ENCODE assay signal across 8 mouse cellular contexts in genomic region chr19:45560153-45560890, GRCm38 (mm10). TPM values are rescaled to one million over a fixed set of nuclear protein-coding genes. Genes with fewer than 3 reads are reported as not detected.
A peak's percentile ranks its signal among the peaks of the same experiment; 100 is the strongest.
DNase-seq lines count a peak whose midpoint lies in the region; ATAC-seq lines count a peak whose summit lies in the region.

Gene Poll (minus strand): TSS chr19:45560531.
Gene Gm17018 (plus strand): TSS chr19:45560615.

- DNase-seq in R1 (ENCODE audit: low read depth, low spot score) = peak; percentile 87
- peak; percentile 84 to 89 for DNase-seq in cerebellum, postnatal 25 days
- DNase-seq in frontal cortex, postnatal 25 days (ENCODE audit: low spot score in 2 of 2) = peak; percentile 67 to 74
- peak; percentile 83 for DNase-seq in hindbrain, embryonic 14.5 days (ENCODE audit: low spot score)
- DNase-seq in left cerebral cortex, adult 18-20 months (ENCODE audit: low spot score in 2 of 2) = peak; percentile 81 to 89
- peak; percentile 87 to 88 for DNase-seq in lung, postnatal 4 days
- DNase-seq in retina, postnatal 1 day = peak; percentile 93
- DNase-seq in urinary bladder, adult 18-20 months (ENCODE audit: low spot score in 2 of 2) = peak; percentile 81 to 83

- H3K4me1 ChIP-seq in hindbrain, embryonic 14.5 days (replicated peaks; ENCODE audit: control insufficient read depth, insufficient read depth, low read length) = peaks cover 14% of the 10 kb centered on the region

- under 1% methylated on average over 34 of the region's 35 CpGs for WGBS in hindbrain, embryonic 14.5 days

- peak within 1 kb of the TSS; percentile 80 for H3K27ac ChIP-seq in hindbrain, embryonic 14.5 days

- peak within 1 kb of the TSS; percentile 66 for H3K4me3 ChIP-seq in hindbrain, embryonic 14.5 days (replicated peaks; ENCODE audit: low read length)

- H3K4me2 ChIP-seq in hindbrain, embryonic 14.5 days (replicated peaks) = peak within 1 kb of the TSS; percentile 99

- peak within 1 kb of the TSS; percentile 89 for H3K9ac ChIP-seq in hindbrain, embryonic 14.5 days

- ATAC-seq in hindbrain, embryonic 14.5 days (ENCODE audit: low FRiP score) = peak; percentile 82

- no peaks in the 10 kb centered on the region for H3K27me3 ChIP-seq in hindbrain, embryonic 14.5 days (ENCODE audit: control insufficient read depth, insufficient read depth, low read length)

- no peaks in the 10 kb centered on the region for H3K9me3 ChIP-seq in hindbrain, embryonic 14.5 days (ENCODE audit: control insufficient read depth, low read length)

- 0 out of 2 replicates have a peak, but pooled peaks cover 11% of the 10 kb centered on the region for H3K36me3 ChIP-seq in hindbrain, embryonic 14.5 days (replicated peaks; ENCODE audit: control insufficient read depth, insufficient read depth)

RNA-seq across cellular contexts. Expression of gene Poll, which starts in this region (rescaled TPM):
- polyA plus RNA-seq in hindbrain, embryonic 14.5 days (2014; fragmentation: Nextera tagmentation; extraction: Ambion mirVana) = 9.7 and 12.3 TPM in 2 replicates
- total RNA-seq in left cerebral cortex, adult 18-20 months (2021) = 1 to 10 TPM; 9.4 to 9.6 TPM

RNA-seq across cellular contexts. Expression of gene Gm17018, which starts in this region (rescaled TPM):
- 75.5 and 87.4 TPM in 2 replicates for polyA plus RNA-seq in hindbrain, embryonic 14.5 days (2014; fragmentation: Nextera tagmentation; extraction: Ambion mirVana)
- total RNA-seq in left cerebral cortex, adult 18-20 months (2021) = 10 to 100 TPM; 69.3 to 74.5 TPM

Comparison
In these comparisons a context has a peak if more than half of its experiments do, and no peak if none do; other contexts are left out.
1. Peak in every context shown above with its lines: DNase-seq, ATAC-seq, H3K4me3 ChIP-seq and H3K27ac ChIP-seq.